Mouse (Mus musculus): ENCODE data around the gene Lysmd4.

GRCm38 (mm10) chr7:67243121-67243893 is 21.0 kb downstream of the Lysmd4 start:
- TF ChIP-seq POLR2A (IDR thresholded peaks at IDR 0.05; ENCODE audit: insufficient read depth, low read depth, low read length) = no peak
- no peak for TF ChIP-seq EP300 (IDR thresholded peaks at IDR 0.05; ENCODE audit: insufficient read depth, low read depth, low read length)
- TF ChIP-seq CTCF (IDR thresholded peaks at IDR 0.05) = peak; percentile 87

All from heart, adult 2 months (tissue).